Mouse (Mus musculus) liver, embryonic 13.5 days (tissue): ENCODE data around the gene Jpt1. TPM values are rescaled to one million over a fixed set of nuclear protein-coding genes. Genes with fewer than 3 reads are reported as not detected.

Experiments used
- ATAC-seq: fragments of 200-750 bp; cut with Nextera tagmentation; 2 replicates; pipeline ENCODE4 v1.8.0; 2017; ENCODE audit warnings: low read depth, mild to moderate bottlenecking, moderate number of reproducible peaks, moderate library complexity
- DNase-seq: peaks from one replicate; pipeline ENCODE4 v3.0.0; 2022
- H3K27ac ChIP-seq: fragments of 300-500 bp; sonication (generic); 2 replicates; pipeline ENCODE4 v1.5.1; 2015; ENCODE audit warnings: moderate library complexity, mild to moderate bottlenecking, inconsistent platforms
- H3K27me3 ChIP-seq: fragments of 300-500 bp; sonication (generic); 2 replicates; pipeline ENCODE4 v1.6.1; 2015; ENCODE audit warnings: mild to moderate bottlenecking, inconsistent platforms
- H3K36me3 ChIP-seq: fragments of 300-500 bp; sonication (generic); 2 replicates; pipeline ENCODE4 v1.6.1; 2015; ENCODE audit warnings: mild to moderate bottlenecking, inconsistent platforms
- H3K4me1 ChIP-seq: fragments of 300-500 bp; sonication (generic); replicated peaks from 2 replicates; pipeline ENCODE4 v1.6.1; 2015; ENCODE audit warnings: inconsistent platforms
- H3K4me2 ChIP-seq: fragments of 300-500 bp; sonication (generic); 2 replicates; pipeline ENCODE4 v1.6.1; 2015; ENCODE audit warnings: inconsistent platforms, mild to moderate bottlenecking, moderate library complexity
- H3K4me3 ChIP-seq: fragments of 300-500 bp; sonication (generic); replicated peaks from 2 replicates; pipeline ENCODE4 v1.5.1; 2015; ENCODE audit warnings: mild to moderate bottlenecking, inconsistent platforms
- H3K9ac ChIP-seq: fragments of 300-500 bp; sonication (generic); 2 replicates; pipeline ENCODE4 v1.6.1; 2015; ENCODE audit warnings: mild to moderate bottlenecking, inconsistent platforms
- H3K9me3 ChIP-seq: fragments of 300-500 bp; sonication (generic); replicated peaks from 2 replicates; pipeline ENCODE4 v1.6.1; 2016; ENCODE audit warnings: inconsistent platforms
- WGBS: fragments of 180-500 bp; shearing (Covaris S2); methylation state at CpG from one replicate; pipeline ENCODE4 v1.1.7; 2015; ENCODE audit not compliant: insufficient replicate concordance; 5-methylcytosine and 5-hydroxymethylcytosine counted together
- polyA plus RNA-seq: library from polyadenylated mRNA; unstranded; fragments of >200 nt; fragmentation: Nextera tagmentation; extraction: Ambion mirVana; gene quantifications from 2 replicates; pipeline ENCODE4 v1.2.1, GENCODE M21; 2015

Jpt1 gene
- polyA plus RNA-seq, 1 experiment from 2014 or later: 292 TPM

DNA sequence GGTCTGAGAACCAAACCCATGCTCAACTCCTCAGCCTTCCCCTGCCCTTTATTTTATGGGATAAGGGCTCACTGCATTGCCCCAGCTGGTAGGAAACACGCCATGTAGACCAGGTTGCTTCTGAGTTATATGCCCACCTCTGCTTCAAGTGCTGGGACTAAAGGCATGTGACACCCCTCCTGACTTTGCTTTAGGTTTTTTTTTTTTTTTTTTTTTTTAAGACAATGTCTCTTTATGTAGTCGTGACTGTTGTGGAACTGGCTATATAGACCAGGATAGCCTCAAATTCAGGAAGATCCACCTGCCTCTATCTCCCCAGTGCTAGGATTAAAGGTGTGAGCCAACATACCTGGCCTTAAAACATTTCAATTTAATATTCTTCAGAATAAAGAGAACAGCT, 8.5 kb upstream of the Jpt1 start:
- H3K36me3 ChIP-seq: peaks cover 51% of the 10 kb centered on the region
- no peaks in the 10 kb centered on the region for H3K9me3 ChIP-seq
- no peak overlapping the region for H3K4me2 ChIP-seq
- no peak overlapping the region for H3K4me3 ChIP-seq
- ATAC-seq: no peak
- H3K27me3 ChIP-seq: no peaks in the 10 kb centered on the region
- H3K4me1 ChIP-seq: peaks cover 8% of the 10 kb centered on the region; the same call in 1 of the 2 replicates
- 68% methylated on average over 2 of the region's 2 CpGs for WGBS
- H3K9ac ChIP-seq: no peak overlapping the region
- H3K27ac ChIP-seq: no peak overlapping the region
- no peak for DNase-seq

DNA sequence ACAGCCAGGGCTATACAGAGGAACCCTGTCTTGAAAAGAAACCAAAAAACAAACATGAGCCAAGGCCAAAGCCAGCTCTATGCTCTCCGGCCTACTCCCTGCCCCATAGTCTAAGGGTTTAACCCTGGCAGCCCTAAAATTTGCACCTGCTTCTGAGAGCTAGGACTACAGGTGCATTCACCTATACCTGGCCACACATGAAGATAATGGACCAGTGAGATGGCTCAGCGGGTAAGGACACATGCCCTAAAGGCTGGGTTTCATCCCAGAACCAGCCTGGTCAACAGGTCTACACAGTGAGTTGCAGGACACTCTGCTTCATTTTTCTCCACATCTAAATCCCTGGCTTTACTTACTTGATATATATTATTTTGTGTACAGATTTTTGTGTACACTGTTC, 8.1 kb upstream of the Jpt1 start:
- DNase-seq: no peak
- no peaks in the 10 kb centered on the region for H3K9me3 ChIP-seq
- H3K4me3 ChIP-seq: no peak overlapping the region
- H3K36me3 ChIP-seq: peaks cover 47% of the 10 kb centered on the region
- WGBS: 89% methylated on average over 2 of the region's 2 CpGs
- H3K4me1 ChIP-seq: peaks cover 8% of the 10 kb centered on the region; the same call in 1 of the 2 replicates
- no peaks in the 10 kb centered on the region for H3K27me3 ChIP-seq
- no peak overlapping the region for H3K9ac ChIP-seq
- 0 out of 2 replicates have a peak, but pooled peaks have one; percentile 23 for ATAC-seq
- no peak overlapping the region for H3K27ac ChIP-seq
- H3K4me2 ChIP-seq: no peak overlapping the region

DNA sequence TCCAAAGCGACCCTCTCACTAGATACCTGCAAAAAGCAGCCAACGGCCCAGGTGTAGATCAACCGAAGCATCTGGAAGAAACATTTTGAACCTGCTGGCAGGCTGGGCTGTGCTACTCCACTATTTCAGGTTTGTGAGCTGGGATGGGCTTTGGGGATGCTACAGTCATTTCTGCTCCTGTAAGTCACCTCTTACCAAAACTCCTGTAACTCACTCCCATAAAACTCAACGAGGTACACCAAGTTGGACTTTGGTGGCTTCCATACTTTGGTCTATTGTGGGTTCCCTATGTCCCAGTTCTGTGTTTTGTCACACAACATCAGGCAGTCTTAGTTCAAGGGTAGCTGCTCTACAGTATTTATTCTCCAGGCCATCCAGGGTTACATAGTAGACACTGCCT, 6.9 kb upstream of the Jpt1 start:
- DNase-seq: no peak
- no peak overlapping the region for H3K4me3 ChIP-seq
- no peaks in the 10 kb centered on the region for H3K9me3 ChIP-seq
- no peak for ATAC-seq
- no peak overlapping the region for H3K9ac ChIP-seq
- H3K4me1 ChIP-seq: peaks cover 8% of the 10 kb centered on the region; the same call in 1 of the 2 replicates
- peaks cover 35% of the 10 kb centered on the region for H3K36me3 ChIP-seq
- no peak overlapping the region for H3K27ac ChIP-seq
- no peaks in the 10 kb centered on the region for H3K27me3 ChIP-seq
- WGBS: 72% methylated on average over 4 of the region's 4 CpGs
- no peak overlapping the region for H3K4me2 ChIP-seq

DNA sequence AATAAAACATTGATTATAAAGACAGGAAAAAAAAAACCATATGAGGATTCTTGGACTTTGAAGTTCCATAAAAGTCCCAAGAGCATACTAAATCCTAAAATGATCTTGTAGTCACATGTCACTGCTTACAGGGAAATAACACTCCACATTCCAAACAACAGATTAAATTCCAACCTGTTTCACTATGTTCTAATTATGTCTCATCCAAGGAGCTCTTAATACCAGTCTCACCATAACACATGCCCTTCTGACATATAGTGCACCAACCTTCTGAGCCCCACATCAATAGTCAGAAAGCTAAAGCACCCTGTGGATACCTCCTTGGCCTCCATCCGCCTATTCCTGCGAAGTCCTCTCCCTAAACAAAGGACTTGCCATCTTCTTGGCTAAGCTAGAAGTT, 6.0 kb upstream of the Jpt1 start:
- 90% methylated on average over 2 of the region's 2 CpGs for WGBS
- peaks cover 26% of the 10 kb centered on the region for H3K36me3 ChIP-seq

DNA sequence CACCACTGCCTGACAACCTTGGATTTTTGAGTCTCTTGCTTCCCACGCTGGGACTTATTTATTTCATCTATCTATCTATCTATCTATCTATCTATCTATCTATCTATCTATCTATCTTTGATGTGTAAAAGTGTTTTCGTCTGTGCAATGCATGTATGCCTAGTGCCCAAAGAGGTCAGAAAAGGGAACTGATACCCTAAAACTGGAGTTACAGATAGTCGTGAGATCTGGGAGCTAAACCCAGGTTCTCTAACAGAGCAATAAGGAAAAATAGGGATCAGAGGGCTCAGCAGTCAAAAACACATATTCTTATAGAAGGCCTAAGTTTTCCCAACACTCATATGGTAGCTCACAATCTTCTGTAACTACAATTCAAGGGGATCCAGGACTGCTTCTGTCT, 5.4 kb upstream of the Jpt1 start:
- no peak overlapping the region for H3K9ac ChIP-seq
- H3K4me2 ChIP-seq: no peak overlapping the region
- H3K27me3 ChIP-seq: no peaks in the 10 kb centered on the region
- ATAC-seq (no peak), DNase-seq (no peak)
- H3K9me3 ChIP-seq: no peaks in the 10 kb centered on the region
- peaks cover 6% of the 10 kb centered on the region for H3K4me1 ChIP-seq
- H3K27ac ChIP-seq: no peak overlapping the region
- 61% methylated on average over 3 of the region's 3 CpGs for WGBS
- H3K36me3 ChIP-seq: peaks cover 20% of the 10 kb centered on the region
- H3K4me3 ChIP-seq: no peak overlapping the region

More for the DNA sequence above, 6.0 kb upstream of the Jpt1 start:
- Histone ChIP-seq H3K9me3 (no peaks in the 10 kb centered on the region), H3K4me3 (no peak overlapping the region), H3K27ac (no peak overlapping the region), H3K27me3 (no peaks in the 10 kb centered on the region), H3K9ac (no peak overlapping the region), H3K4me2 (no peak overlapping the region), H3K4me1 (peaks cover 1% of the 10 kb centered on the region)
- ATAC-seq (no peak), DNase-seq (no peak)

DNA sequence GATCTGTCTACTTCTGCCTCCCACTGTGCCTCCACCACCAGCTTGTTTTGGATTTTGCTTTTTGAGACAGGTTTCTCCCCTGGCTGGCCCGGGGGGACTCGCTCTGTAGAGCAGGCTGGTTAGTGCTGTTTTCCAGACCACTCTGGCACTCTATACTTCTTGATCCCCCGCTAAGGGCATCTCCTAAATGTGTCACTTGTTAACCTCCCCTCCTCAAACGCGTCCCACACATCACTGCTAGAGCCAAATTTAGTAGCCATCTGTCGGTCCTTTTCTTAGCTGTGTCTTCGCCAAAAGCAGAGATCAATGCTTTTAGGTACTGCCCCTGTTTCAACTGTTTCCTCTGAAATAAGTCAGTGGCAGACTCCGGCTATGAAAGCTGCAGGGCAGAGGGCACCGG, 4.5 kb upstream of the Jpt1 start:
- Histone ChIP-seq H3K9ac (no peak overlapping the region; the same call in 1 of the 2 replicates), H3K27ac (no peak overlapping the region), H3K4me3 (no peak overlapping the region), H3K4me2 (no peak overlapping the region), H3K4me1 (peaks cover 6% of the 10 kb centered on the region), H3K36me3 (peaks cover 11% of the 10 kb centered on the region), H3K9me3 (no peaks in the 10 kb centered on the region), H3K27me3 (no peaks in the 10 kb centered on the region)
- DNase-seq (no peak), ATAC-seq (no peak)
- 73% methylated on average over 9 of the region's 9 CpGs for WGBS

DNA sequence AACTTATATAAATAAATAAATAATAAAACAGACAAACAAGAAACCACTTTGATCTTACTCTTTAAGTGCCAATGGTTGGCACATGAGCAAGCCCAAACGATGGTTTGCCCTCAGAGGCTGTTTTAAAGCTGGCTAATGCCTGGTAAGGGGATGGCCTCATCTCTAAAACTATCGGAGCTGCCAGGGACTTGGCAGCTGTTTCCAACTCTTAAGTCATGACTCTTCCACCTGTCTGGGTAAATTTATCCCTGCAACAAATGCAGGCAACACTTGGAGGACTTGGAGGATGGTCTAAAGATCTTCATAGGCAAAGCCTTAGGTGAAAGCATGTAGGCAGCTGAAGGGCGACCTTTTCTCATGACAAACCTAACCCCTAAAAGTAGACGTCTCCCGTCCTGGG, 2.8 kb upstream of the Jpt1 start:
- no peak overlapping the region for H3K9ac ChIP-seq
- H3K4me3 ChIP-seq: no peak overlapping the region
- no peak overlapping the region for H3K27ac ChIP-seq
- H3K4me1 ChIP-seq: peaks cover 18% of the 10 kb centered on the region
- 70% methylated on average over 5 of the region's 5 CpGs for WGBS
- no peak overlapping the region for H3K4me2 ChIP-seq
- DNase-seq: no peak
- H3K36me3 ChIP-seq: peaks cover under 1% of the 10 kb centered on the region; the same call in 1 of the 2 replicates
- no peaks in the 10 kb centered on the region for H3K9me3 ChIP-seq
- H3K27me3 ChIP-seq: no peaks in the 10 kb centered on the region
- ATAC-seq: no peak

DNA sequence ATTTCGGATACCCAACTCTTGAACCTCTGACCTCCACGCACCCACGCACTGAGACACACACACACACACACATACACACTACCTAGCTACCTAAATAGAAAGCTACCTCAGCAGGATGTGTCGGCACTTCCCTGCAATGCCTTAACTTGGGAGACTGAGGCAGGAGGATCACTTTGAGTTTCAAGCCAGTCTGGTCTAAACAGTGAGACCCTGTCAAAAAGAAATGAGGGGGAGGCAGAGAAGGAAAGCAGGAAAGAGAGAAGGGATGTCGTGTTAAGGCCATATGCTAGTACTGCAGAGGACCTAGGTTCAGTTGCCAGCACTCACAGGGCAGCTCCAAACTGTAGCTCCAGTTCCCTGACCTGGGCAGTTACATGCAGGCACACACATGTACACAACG, 834 bp upstream of the Jpt1 start:
- peak overlapping the region; percentile 50 for H3K27ac ChIP-seq
- 65% methylated on average over 6 of the region's 6 CpGs for WGBS
- peak overlapping the region; percentile 24; the same call in 1 of the 2 replicates for H3K4me2 ChIP-seq
- H3K36me3 ChIP-seq: no peaks in the 10 kb centered on the region
- H3K4me3 ChIP-seq: no peak overlapping the region
- H3K9ac ChIP-seq: peak overlapping the region; percentile 26
- no peak for DNase-seq
- no peaks in the 10 kb centered on the region for H3K27me3 ChIP-seq
- ATAC-seq: no peak
- peaks cover 37% of the 10 kb centered on the region for H3K4me1 ChIP-seq
- no peaks in the 10 kb centered on the region for H3K9me3 ChIP-seq

DNA sequence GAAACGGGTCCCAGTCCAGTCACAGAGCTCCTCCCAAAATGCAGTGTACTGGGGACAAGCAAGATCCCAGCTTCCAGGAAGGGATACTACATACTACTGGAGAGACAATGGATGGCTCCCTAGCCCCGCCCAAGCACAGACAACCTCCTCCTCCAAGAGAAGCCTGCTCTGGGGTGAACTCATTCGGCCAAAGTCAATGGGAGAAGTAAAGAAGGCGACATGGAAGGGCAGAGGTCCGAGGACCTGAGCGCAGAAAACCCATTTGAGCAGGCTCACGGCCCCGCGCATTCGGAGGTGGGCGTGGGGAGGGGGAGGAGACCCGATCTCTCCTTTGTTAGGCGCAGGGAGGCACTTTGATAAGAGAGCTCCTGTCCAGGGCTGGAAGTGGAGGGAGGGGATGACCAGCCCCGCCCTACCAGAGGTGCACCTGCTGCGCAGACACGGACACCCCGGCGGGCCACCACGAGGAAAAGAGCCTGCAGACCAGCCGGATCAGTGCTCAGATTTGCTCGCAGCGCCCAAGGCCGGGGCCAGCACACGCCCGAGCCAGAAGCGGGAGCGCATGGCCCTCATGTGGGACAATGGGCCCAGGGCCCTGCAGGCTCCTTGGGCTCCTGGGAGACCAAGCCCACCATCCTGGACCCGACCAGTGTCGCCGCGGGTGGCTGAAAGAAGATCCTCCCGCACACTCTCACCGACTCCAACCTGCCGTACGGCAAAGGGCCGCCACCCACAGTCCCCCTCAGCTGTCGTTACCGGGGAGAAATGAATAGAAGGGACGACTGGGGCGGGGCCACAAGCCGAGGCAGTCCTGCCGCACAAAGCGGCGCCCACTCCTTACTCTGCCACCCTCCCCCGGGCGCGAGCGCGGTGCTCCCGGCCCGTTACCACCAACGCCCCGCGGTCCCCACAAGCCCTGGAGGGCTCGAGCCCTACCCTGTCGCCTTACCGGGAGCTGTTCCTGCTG, 633 bp downstream of the Jpt1 start:
- peak overlapping the region; percentile 94 for H3K4me2 ChIP-seq
- peak overlapping the region; percentile 99 for H3K9ac ChIP-seq
- ATAC-seq (peak; percentile 64), DNase-seq (peak; percentile 58)
- WGBS: under 1% methylated on average over 57 of the region's 57 CpGs
- peak overlapping the region; percentile 99 for H3K4me3 ChIP-seq
- H3K27ac ChIP-seq: peak overlapping the region; percentile 97
- no peaks in the 10 kb centered on the region for H3K27me3 ChIP-seq
- H3K36me3 ChIP-seq: peaks cover 3% of the 10 kb centered on the region
- H3K9me3 ChIP-seq: no peaks in the 10 kb centered on the region
- H3K4me1 ChIP-seq: peaks cover 52% of the 10 kb centered on the region

DNA sequence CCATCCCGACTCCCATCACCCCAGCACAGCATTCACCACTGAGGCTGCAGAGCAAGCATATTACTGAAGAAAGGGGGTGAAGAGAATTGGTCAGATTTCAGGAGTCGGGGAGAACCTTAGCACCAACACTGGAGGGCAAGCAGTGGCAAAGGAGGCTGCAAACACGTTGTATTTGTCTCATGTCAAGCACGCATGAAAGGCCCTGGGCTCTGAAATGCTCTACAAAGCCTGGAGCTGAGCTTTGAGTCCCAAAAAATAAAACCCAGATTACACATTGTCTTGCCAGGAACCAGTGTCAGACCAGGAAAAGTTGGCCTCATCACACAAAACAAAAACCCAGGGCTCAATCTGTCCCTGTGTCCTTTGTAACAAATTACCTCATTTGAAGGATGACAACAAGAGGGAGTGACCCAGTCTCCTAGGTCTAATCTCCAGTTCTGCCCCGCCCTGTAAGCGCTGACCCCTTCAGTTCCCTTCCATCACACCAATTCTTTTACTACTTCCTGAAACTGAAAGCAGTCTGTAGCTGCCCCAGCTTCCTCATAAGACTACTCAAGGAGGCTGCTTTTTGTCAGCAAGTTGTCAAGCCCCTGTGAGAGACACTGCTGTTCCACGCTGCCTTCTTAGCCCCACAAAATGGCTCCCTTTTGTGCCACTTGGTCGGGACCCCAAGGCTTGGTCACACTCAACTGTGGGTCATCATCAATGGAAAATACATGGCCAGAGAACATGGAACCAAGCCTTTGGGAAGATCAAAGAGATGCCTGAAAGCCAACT, 1.6 kb downstream of the Jpt1 start:
- H3K4me1 ChIP-seq: peaks cover 62% of the 10 kb centered on the region
- H3K27me3 ChIP-seq: no peaks in the 10 kb centered on the region
- H3K27ac ChIP-seq: peak overlapping the region; percentile 97
- peak; percentile 22 for DNase-seq
- WGBS: 22% methylated on average over 8 of the region's 8 CpGs
- H3K4me3 ChIP-seq: peak overlapping the region; percentile 99
- ATAC-seq: no peak
- H3K36me3 ChIP-seq: peaks cover 3% of the 10 kb centered on the region
- H3K9ac ChIP-seq: peak overlapping the region; percentile 99
- peak overlapping the region; percentile 94 for H3K4me2 ChIP-seq
- no peaks in the 10 kb centered on the region for H3K9me3 ChIP-seq

DNA sequence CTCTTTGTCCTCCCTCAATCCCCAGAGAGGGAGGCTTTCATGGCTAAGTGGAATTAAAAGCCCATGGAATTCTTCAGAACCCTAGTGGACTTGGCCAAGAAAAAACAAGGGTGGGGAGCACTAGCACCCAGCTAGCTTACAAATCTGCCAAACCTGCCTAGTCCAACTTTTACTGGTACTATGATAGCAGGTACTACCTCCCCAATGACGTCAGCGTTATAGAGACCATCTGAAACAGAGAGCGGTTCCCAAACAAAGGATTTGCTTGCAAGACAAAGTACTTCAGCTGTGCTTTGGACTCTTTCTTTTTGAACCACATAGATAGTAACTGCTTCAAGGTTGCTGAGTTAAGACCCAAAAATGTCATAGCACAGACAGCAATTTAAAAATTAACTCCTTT, 2.2 kb downstream of the Jpt1 start:
- Histone ChIP-seq H3K9me3 (no peaks in the 10 kb centered on the region), H3K27me3 (no peaks in the 10 kb centered on the region), H3K27ac (peak overlapping the region; percentile 97), H3K36me3 (peaks cover 3% of the 10 kb centered on the region), H3K4me1 (peaks cover 68% of the 10 kb centered on the region), H3K4me3 (peak overlapping the region; percentile 99), H3K9ac (peak overlapping the region; percentile 99), H3K4me2 (peak overlapping the region; percentile 94)
- ATAC-seq (no peak), DNase-seq (no peak)
- 45% methylated on average over 3 of the region's 3 CpGs for WGBS
